Mouse (Mus musculus) small intestine, adult 2 months (tissue): ENCODE results near the gene Grwd1.

Experiments
- CTCF ChIP-seq: fragments of 200-500 bp; IDR thresholded peaks from 2 replicates; pipeline ENCODE4 v1.5.1; 2012; ENCODE audit warnings: low read depth, mild to moderate bottlenecking, control low read depth, inconsistent platforms, low read length, moderate library complexity, mixed read lengths; ENCODE audit not compliant: insufficient replicate concordance, insufficient read length; ENCODE audit errors: extremely low read depth
- POLR2A ChIP-seq: fragments of 200-500 bp; IDR thresholded peaks from 2 replicates; pipeline ENCODE4 v1.6.1; 2012; ENCODE audit warnings: low read depth, mild to moderate bottlenecking, control low read depth, inconsistent platforms, low read length, moderate library complexity

DNA sequence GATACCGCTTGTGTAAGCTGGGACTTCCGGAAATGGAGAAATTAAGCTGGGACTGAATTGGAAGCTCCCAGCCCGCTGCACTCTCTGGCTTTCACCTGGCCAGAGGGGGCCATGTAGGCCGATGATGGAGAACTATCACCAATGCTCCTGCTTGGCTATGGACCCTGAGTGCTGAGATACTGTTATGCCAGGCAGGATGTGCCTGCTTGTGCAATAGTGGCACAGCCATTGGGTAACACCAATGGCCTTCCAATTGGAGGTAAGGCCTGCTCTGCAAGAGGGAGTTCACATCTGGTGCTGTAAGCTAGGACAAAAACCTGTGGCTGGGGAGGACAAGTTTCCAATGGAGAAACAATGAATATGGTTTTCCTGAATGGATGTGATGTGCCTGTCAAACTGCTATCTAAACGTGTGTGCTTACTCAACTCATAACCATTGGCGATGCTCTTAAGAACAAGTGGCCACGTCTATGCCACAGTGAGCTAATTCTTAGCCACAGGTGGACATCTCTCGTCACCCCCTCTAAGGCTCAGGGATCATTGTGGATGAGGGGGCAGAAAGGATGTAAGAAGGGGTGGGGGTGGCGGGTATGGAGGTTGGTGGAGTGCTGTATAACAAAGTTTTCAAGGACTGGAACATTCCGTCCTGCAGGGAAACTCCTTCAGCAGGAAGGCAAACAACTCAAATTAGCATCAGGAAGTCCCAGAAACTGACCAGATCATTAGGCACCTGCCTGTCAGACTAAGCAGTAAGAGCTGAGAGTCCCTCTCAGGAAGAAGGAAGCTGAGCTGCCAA is 12.4 kb upstream of the Grwd1 start:
- TF ChIP-seq CTCF (no peak), POLR2A (no peak)
